Mouse (Mus musculus) myocyte (in vitro differentiated cells): ENCODE data around the gene Iqschfp. TPM values are rescaled to one million over a fixed set of nuclear protein-coding genes. Genes with fewer than 3 reads are reported as not detected.

Source experiments
- H3K27me3 ChIP-seq: one replicate; pipeline ENCODE4 v1.6.1; 2011; ENCODE audit not compliant: control insufficient read depth, insufficient read depth, insufficient read length
- H3K36me3 ChIP-seq: one replicate; pipeline ENCODE4 v1.6.1; 2011; ENCODE audit not compliant: control insufficient read depth, insufficient read depth
- H3K4me2 ChIP-seq: one replicate; pipeline ENCODE4 v1.6.1; 2011; ENCODE audit warnings: low read depth, control low read depth
- H3K4me3 ChIP-seq: one replicate; pipeline ENCODE4 v1.5.1; 2011; ENCODE audit warnings: mild to moderate bottlenecking, control low read depth, moderate library complexity
- H3K79me2 ChIP-seq: one replicate; pipeline ENCODE4 v1.6.1; 2011; ENCODE audit not compliant: control insufficient read depth, insufficient read depth
- H3ac ChIP-seq: one replicate; pipeline ENCODE4 v1.6.1; 2011; ENCODE audit not compliant: control insufficient read depth, insufficient read length
- CEBPB ChIP-seq: IDR thresholded peaks from 2 replicates; pipeline ENCODE4 v1.6.1; 2011; ENCODE audit warnings: mild to moderate bottlenecking, moderate library complexity; ENCODE audit not compliant: poor library complexity, insufficient read depth, severe bottlenecking
- E2F4 ChIP-seq: IDR thresholded peaks from one replicate; pipeline ENCODE4 v1.6.1; 2011; ENCODE audit warnings: mild to moderate bottlenecking, control low read depth, moderate library complexity; ENCODE audit not compliant: insufficient read depth
- MAX ChIP-seq: IDR thresholded peaks from one replicate; pipeline ENCODE4 v1.6.1; 2011; ENCODE audit warnings: low read depth, mild to moderate bottlenecking, control low read depth
- MYOD1 ChIP-seq, 3 experiments: IDR thresholded peaks; one replicate each; pipeline ENCODE4 v1.6.1; 2011; ENCODE audit warnings: control low read depth in 2 of 3, low read depth in 2 of 3, mild to moderate bottlenecking in 2 of 3, moderate library complexity in 1 of 3; ENCODE audit not compliant: insufficient read length in 2 of 3, control insufficient read depth in 1 of 3
- MYOG ChIP-seq, 3 experiments: IDR thresholded peaks; one replicate each; pipeline ENCODE4 v1.6.1; 2011; ENCODE audit warnings: control low read depth in 2 of 3, low read depth in 2 of 3, mild to moderate bottlenecking in 2 of 3; ENCODE audit not compliant: insufficient read length in 2 of 3, control insufficient read depth in 1 of 3, insufficient read depth in 1 of 3
- POLR2A ChIP-seq: IDR thresholded peaks from one replicate; pipeline ENCODE4 v1.6.1; 2011; ENCODE audit warnings: low read depth, mild to moderate bottlenecking, control low read depth, moderate library complexity; ENCODE audit not compliant: insufficient read length
- POLR2AphosphoS2 ChIP-seq: IDR thresholded peaks from one replicate; pipeline ENCODE4 v1.6.1; 2011; ENCODE audit warnings: low read depth, control low read depth; ENCODE audit not compliant: insufficient read length
- REST ChIP-seq: IDR thresholded peaks from one replicate; pipeline ENCODE4 v1.6.1; 2011; ENCODE audit warnings: mild to moderate bottlenecking, control low read depth, moderate library complexity; ENCODE audit not compliant: insufficient read depth, insufficient read length
- SRF ChIP-seq: IDR thresholded peaks from one replicate; pipeline ENCODE4 v1.6.1; 2011; ENCODE audit warnings: low read depth; ENCODE audit not compliant: control insufficient read depth, insufficient read length
- TCF12 ChIP-seq: IDR thresholded peaks from one replicate; pipeline ENCODE4 v1.6.1; 2011; ENCODE audit warnings: mild to moderate bottlenecking, control low read depth; ENCODE audit not compliant: poor library complexity, insufficient read depth, severe bottlenecking
- TCF3 ChIP-seq: IDR thresholded peaks from one replicate; pipeline ENCODE4 v1.6.1; 2011; ENCODE audit warnings: low read depth, control low read depth; ENCODE audit not compliant: insufficient read length
- USF1 ChIP-seq: IDR thresholded peaks from one replicate; pipeline ENCODE4 v1.6.1; 2011; ENCODE audit warnings: low read depth, mild to moderate bottlenecking, control low read depth, moderate library complexity
- polyA plus RNA-seq: library from polyadenylated mRNA; unstranded; fragments of >200 nt; fragmentation: generic; extraction: Trizol; gene quantifications from one replicate; pipeline ENCODE4 v1.2.1, GENCODE M21; 2012; ENCODE audit warnings: missing spikeins

Iqschfp gene
- polyA plus RNA-seq, 1 experiment, result not detected

DNA sequence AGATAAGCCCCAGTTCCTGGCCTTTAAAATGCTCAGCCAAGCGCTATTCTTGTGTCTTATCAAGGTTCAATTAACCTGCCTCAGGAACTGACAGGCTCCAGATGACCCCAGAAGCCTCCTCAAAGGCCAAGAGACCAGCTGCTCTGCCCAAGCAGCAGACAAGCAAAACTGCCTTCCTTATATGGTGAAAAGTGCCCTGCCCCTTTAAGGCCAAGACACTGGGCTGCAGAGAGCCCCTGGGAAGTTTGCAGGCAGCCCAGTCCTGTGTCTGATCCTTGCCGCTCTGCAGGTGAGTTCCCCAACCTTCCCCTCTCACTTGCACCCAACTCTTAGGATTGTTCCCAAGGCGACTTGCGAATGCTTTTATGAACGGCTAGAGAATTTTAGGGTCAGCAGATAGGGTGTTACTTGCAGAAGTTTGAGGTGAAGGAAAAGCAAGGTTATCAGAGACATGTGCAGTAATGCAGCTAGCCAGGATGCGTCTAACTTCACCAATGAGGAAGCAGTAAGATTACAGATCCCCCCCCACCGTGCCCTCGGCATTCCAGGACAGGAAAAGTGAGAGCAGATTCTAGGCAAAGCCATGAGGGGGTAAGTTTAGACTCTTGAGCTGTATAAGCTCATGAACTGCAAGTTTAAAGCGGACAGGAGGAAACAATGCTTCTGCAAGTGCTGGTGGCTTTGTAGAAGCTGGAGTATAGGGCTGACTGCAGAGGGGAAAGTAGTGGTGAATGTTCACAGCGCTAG is 576.1 kb downstream of the Iqschfp start:
- H3K4me3 ChIP-seq, result no peak overlapping the region
- TF ChIP-seq REST (no peak), MAX (no peak), CEBPB (no peak), POLR2AphosphoS2 (no peak), USF1 (no peak), MYOD1 (IDR thresholded peaks at IDR 0.05; ENCODE audit: control insufficient read depth in 1 of 3, insufficient read length in 2 of 3, low read depth in 2 of 3) (no peak), E2F4 (no peak), SRF (peak; percentile 90)
- H3K27me3 ChIP-seq, result no peaks in the 10 kb centered on the region
- peak overlapping the region; percentile 18 for H3K4me2 ChIP-seq
- H3K79me2 ChIP-seq, result no peaks in the 10 kb centered on the region
- H3K36me3 ChIP-seq, result no peaks in the 10 kb centered on the region
- no peak overlapping the region for H3ac ChIP-seq

- no peak overlapping the region for H3K4me2 ChIP-seq
These were observed 577.6 kb downstream of the Iqschfp start for GRCm38 (mm10) chr3:68469643-68470042.

DNA sequence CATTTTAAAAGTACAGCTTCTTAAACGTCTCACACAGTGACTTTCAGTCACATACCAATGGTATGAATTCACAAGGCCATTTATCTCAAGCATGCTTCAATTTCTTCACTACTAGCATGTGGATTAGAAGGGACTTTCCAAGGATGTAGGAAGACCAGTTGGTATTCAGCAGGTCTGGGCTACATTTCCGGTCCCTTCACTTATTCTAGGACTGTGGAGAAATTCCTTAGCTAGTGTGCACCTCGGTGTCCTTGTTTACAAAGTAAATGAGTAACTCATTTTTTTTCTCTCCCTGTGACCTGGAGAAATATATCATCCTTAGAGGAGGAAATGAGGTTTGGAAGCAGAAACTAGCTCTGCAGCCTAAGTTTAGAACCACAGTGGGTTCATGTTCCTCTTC is 578.0 kb downstream of the Iqschfp start:
- H3ac ChIP-seq, result no peak overlapping the region
- TF ChIP-seq MYOG (IDR thresholded peaks at IDR 0.05; ENCODE audit: control insufficient read depth in 1 of 3, insufficient read depth in 1 of 3, insufficient read length in 2 of 3, low read depth in 2 of 3) (no peak), TCF3 (no peak)
- H3K4me2 ChIP-seq, result no peak overlapping the region

More at GRCm38 (mm10) chr3:68469643-68470042, 577.6 kb downstream of the Iqschfp start:
- Histone ChIP-seq H3K36me3 (no peaks in the 10 kb centered on the region), H3ac (no peak overlapping the region), H3K27me3 (no peaks in the 10 kb centered on the region), H3K79me2 (no peaks in the 10 kb centered on the region), H3K4me3 (no peak overlapping the region)
- TF ChIP-seq USF1 (no peak), TCF12 (no peak), MYOG (IDR thresholded peaks at IDR 0.05; ENCODE audit: control insufficient read depth in 1 of 3, insufficient read depth in 1 of 3, insufficient read length in 2 of 3, low read depth in 2 of 3) (no peak), MAX (no peak), POLR2A (no peak), REST (no peak), CEBPB (no peak), POLR2AphosphoS2 (no peak), E2F4 (no peak), MYOD1 (IDR thresholded peaks at IDR 0.05; ENCODE audit: control insufficient read depth in 1 of 3, insufficient read length in 2 of 3, low read depth in 2 of 3) (no peak)

GRCm38 (mm10) chr3:68470622-68471021 is 578.6 kb downstream of the Iqschfp start:
- no peak overlapping the region for H3K4me2 ChIP-seq
- TF ChIP-seq MAX (no peak), SRF (no peak), TCF12 (no peak), E2F4 (no peak), MYOD1 (IDR thresholded peaks at IDR 0.05; ENCODE audit: control insufficient read depth in 1 of 3, insufficient read length in 2 of 3, low read depth in 2 of 3) (no peak), MYOG (IDR thresholded peaks at IDR 0.05; ENCODE audit: control insufficient read depth in 1 of 3, insufficient read depth in 1 of 3, insufficient read length in 2 of 3, low read depth in 2 of 3) (no peak), USF1 (no peak), POLR2A (no peak), POLR2AphosphoS2 (no peak)
- H3K4me3 ChIP-seq, result no peak overlapping the region

More for the DNA sequence above, 578.0 kb downstream of the Iqschfp start:
- Histone ChIP-seq H3K27me3 (no peaks in the 10 kb centered on the region), H3K36me3 (no peaks in the 10 kb centered on the region), H3K4me3 (no peak overlapping the region), H3K79me2 (no peaks in the 10 kb centered on the region)

DNA sequence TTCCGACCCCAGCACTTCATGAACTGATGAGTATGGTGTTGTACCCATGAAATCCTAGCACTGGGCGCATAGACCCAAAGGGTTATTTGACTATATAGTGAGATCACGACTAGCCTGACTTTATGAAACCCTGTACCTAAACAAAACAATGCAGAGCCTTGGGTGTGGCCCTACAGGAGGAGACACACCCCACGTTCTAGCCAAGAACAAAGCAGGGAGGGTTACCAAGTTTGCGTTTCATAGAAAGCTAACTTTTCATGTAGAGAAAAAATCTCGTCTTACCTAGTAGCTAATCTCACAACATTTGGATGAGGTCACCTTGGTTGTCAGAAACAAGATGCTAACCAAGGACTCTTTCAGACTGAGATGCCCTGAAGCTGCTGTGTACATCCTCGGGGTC is 584.3 kb downstream of the Iqschfp start:
- Histone ChIP-seq H3K4me2 (no peak overlapping the region), H3ac (no peak overlapping the region), H3K27me3 (no peaks in the 10 kb centered on the region), H3K36me3 (no peaks in the 10 kb centered on the region), H3K4me3 (no peak overlapping the region), H3K79me2 (no peaks in the 10 kb centered on the region)
- TF ChIP-seq CEBPB (no peak), MYOG (IDR thresholded peaks at IDR 0.05; ENCODE audit: control insufficient read depth in 1 of 3, insufficient read depth in 1 of 3, insufficient read length in 2 of 3, low read depth in 2 of 3) (no peak), E2F4 (no peak), POLR2A (no peak), REST (no peak), TCF3 (no peak), MAX (no peak), POLR2AphosphoS2 (no peak), MYOD1 (IDR thresholded peaks at IDR 0.05; ENCODE audit: control insufficient read depth in 1 of 3, insufficient read length in 2 of 3, low read depth in 2 of 3) (no peak), SRF (no peak), TCF12 (no peak), USF1 (no peak)

More at GRCm38 (mm10) chr3:68470622-68471021, 578.6 kb downstream of the Iqschfp start:
- H3K79me2 ChIP-seq, result no peaks in the 10 kb centered on the region
- H3K36me3 ChIP-seq, result no peaks in the 10 kb centered on the region
- H3ac ChIP-seq, result no peak overlapping the region
- no peaks in the 10 kb centered on the region for H3K27me3 ChIP-seq
